27 mouse cellular contexts compared by ENCODE assay signal in the genomic region with DNA sequence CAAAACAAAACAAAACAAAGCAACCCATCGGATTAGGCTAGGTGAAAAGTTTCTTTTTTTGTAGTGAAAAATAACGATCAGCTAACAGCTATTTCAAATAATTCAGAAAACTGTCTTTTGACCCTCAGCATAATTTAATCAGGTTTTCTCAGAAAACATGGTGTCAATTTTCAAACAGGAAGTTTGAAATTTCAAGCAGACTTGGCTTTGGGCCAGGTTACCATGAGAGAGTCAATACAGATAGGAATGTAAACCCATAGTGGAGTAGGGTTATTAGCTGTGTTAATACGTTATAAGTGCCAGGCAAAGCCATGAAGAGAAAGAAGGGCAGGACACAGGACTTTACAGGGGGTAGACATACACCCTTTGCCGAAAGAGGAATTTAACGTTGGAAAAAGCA. TPM values are rescaled to one million over a fixed set of nuclear protein-coding genes. Genes with fewer than 3 reads are reported as not detected.
DNase-seq lines count a peak whose midpoint lies in the region; ATAC-seq lines count a peak whose summit lies in the region.
"Had no signal": no experiment of that assay in that cellular context is flagged by ENCODE, and none has a peak within 500 bp of the region (broad histone marks: within the 10 kb centered on the region; RNA-seq: fewer than 3 reads in every experiment).

No protein-coding gene starts in this region.

- H3K4me2 ChIP-seq in hindbrain, embryonic 11.5 days (replicated peaks; ENCODE audit: low read depth, low read length), result no peak overlapping the region
- H3K4me2 ChIP-seq: forebrain, embryonic 15.5 days; hindbrain, embryonic 14.5 days; limb, embryonic 12.5 days; liver, embryonic 13.5 days; lung, embryonic 15.5 days; neural tube, embryonic 13.5 days had no signal

- peak; percentile 4 for DNase-seq in hindbrain, embryonic 11.5 days (ENCODE audit: low spot score)
- no peak for DNase-seq in hindbrain, embryonic 10.5 days (ENCODE audit: low spot score)
- DNase-seq in urinary bladder, postnatal 14 days (ENCODE audit: low spot score), result peak; percentile 5
- no peak for DNase-seq in urinary bladder, postnatal 25 days (ENCODE audit: low spot score)
- peak; percentile 62 for DNase-seq in forelimb bud, embryonic 11.5 days (ENCODE audit: low read depth, low spot score)
- DNase-seq in spleen, postnatal 10 days (ENCODE audit: low spot score in 2 of 2), result no peak
- DNase-seq: adrenal gland, postnatal 25 days; cerebellum, adult 11 months; cerebellum, adult 9-11 months; gastrocnemius, postnatal 25 days; heart, adult 18-20 months; kidney, adult 2 months; liver, embryonic 13.5 days; retina, postnatal 1 day; thymus, postnatal 36 days had no signal

- whole genome bisulfite sequencing in hindbrain, embryonic 11.5 days, result 85% methylated on average over 5 of the region's 5 CpGs
- 84% methylated on average over 5 of the region's 5 CpGs for whole genome bisulfite sequencing in hindbrain, embryonic 10.5 days

- no peaks in the 10 kb centered on the region for H3K9me3 ChIP-seq in hindbrain, embryonic 11.5 days (ENCODE audit: control insufficient read depth, low read length)
- H3K9me3 ChIP-seq in hindbrain, embryonic 10.5 days, result no peaks in the 10 kb centered on the region
- H3K9me3 ChIP-seq: forebrain, embryonic 15.5 days; limb, embryonic 12.5 days; liver, embryonic 13.5 days; lung, embryonic 15.5 days; neural tube, embryonic 13.5 days had no signal

- no peak overlapping the region for H3K4me3 ChIP-seq in hindbrain, embryonic 11.5 days (ENCODE audit: low read depth, low read length)
- H3K4me3 ChIP-seq in hindbrain, embryonic 10.5 days, result no peak overlapping the region
- H3K4me3 ChIP-seq: forebrain, embryonic 15.5 days; limb, embryonic 12.5 days; liver, embryonic 13.5 days; lung, embryonic 15.5 days; megakaryocyte, embryonic 14.5 days; myocyte; neural tube, embryonic 13.5 days had no signal

- no peaks in the 10 kb centered on the region for H3K4me1 ChIP-seq in hindbrain, embryonic 11.5 days (replicated peaks; ENCODE audit: control insufficient read depth, insufficient read depth, low read length)
- no peaks in the 10 kb centered on the region for H3K4me1 ChIP-seq in hindbrain, embryonic 10.5 days (replicated peaks)
- H3K4me1 ChIP-seq: liver, embryonic 13.5 days; lung, embryonic 15.5 days; megakaryocyte, embryonic 14.5 days had no signal

- H3K36me3 ChIP-seq in hindbrain, embryonic 11.5 days (ENCODE audit: control insufficient read depth, insufficient read depth, low read length), result no peaks in the 10 kb centered on the region
- no peaks in the 10 kb centered on the region for H3K36me3 ChIP-seq in hindbrain, embryonic 10.5 days
- H3K36me3 ChIP-seq: forebrain, embryonic 15.5 days; limb, embryonic 12.5 days; liver, embryonic 13.5 days; lung, embryonic 15.5 days; neural tube, embryonic 13.5 days had no signal

- no peaks in the 10 kb centered on the region for H3K27me3 ChIP-seq in hindbrain, embryonic 11.5 days (ENCODE audit: control insufficient read depth, insufficient read depth, low read length)
- H3K27me3 ChIP-seq in hindbrain, embryonic 10.5 days (ENCODE audit: insufficient read depth, poor library complexity, severe bottlenecking), result peaks cover 20% of the 10 kb centered on the region
- H3K27me3 ChIP-seq: limb, embryonic 12.5 days; liver, embryonic 13.5 days; megakaryocyte, embryonic 14.5 days; neural tube, embryonic 13.5 days had no signal

- no peak overlapping the region for H3K9ac ChIP-seq in hindbrain, embryonic 11.5 days (ENCODE audit: low read depth, low read length)
- H3K9ac ChIP-seq: forebrain, embryonic 15.5 days; hindbrain, embryonic 14.5 days; limb, embryonic 12.5 days; liver, embryonic 13.5 days; lung, embryonic 15.5 days; neural tube, embryonic 13.5 days had no signal

- no peak overlapping the region for H3K27ac ChIP-seq in hindbrain, embryonic 11.5 days (ENCODE audit: low read depth, low read length)
- H3K27ac ChIP-seq in hindbrain, embryonic 10.5 days, result no peak overlapping the region
- H3K27ac ChIP-seq: forebrain, embryonic 15.5 days; hindbrain, embryonic 14.5 days; kidney, postnatal 0 days; limb, embryonic 12.5 days; liver, embryonic 13.5 days; lung, embryonic 15.5 days; neural tube, embryonic 13.5 days had no signal

- ATAC-seq in hindbrain, embryonic 11.5 days (ENCODE audit: low FRiP score), result no peak
- ATAC-seq in cerebellum, adult (ENCODE audit: insufficient number of reproducible peaks, low FRiP score, low TSS enrichment), result no peak
- ATAC-seq: forebrain, embryonic 15.5 days; inflammation-experienced regulatory T-cells, adult 6 months; midbrain, embryonic 16.5 days had no signal

RNA-seq across cellular contexts. Expression of gene Foxd3, which starts 58.3 kb away (rescaled TPM):
- 2.2 and 2.5 TPM in 2 replicates for polyA plus RNA-seq in hindbrain, embryonic 11.5 days (2014; fragmentation: Nextera tagmentation; extraction: Ambion mirVana)
- 0.50 and 1.1 TPM in 2 replicates for polyA plus RNA-seq in hindbrain, embryonic 10.5 days (2016; fragmentation: Nextera tagmentation; extraction: Ambion mirVana)
- polyA plus RNA-seq: heart, embryonic 14.5 days; inflammation-experienced regulatory T-cells, adult 6 months; liver, embryonic 13.5 days; myocyte had no signal

Comparison
In these comparisons a context has a peak if more than half of its experiments do, and no peak if none do; other contexts are left out.
1. DNase-seq: peak in hindbrain, embryonic 11.5 days (single experiment), urinary bladder, postnatal 14 days (single experiment) and forelimb bud, embryonic 11.5 days (single experiment); none in hindbrain, embryonic 10.5 days (single experiment), urinary bladder, postnatal 25 days (single experiment) and spleen, postnatal 10 days (0 of 2).